Mouse (Mus musculus) c-Kit-positive CD71-positive TER-119-negative erythroid progenitor cells, embryonic 14.5 days (primary cell): ENCODE data around the gene Phldb2.

Experiments used
- DNase-seq: peaks from one replicate; pipeline ENCODE4 v3.0.0-alpha.2; 2013; ENCODE audit warnings: low read depth

Phldb2 gene

GRCm38 (mm10) chr16:45946335-45946734 is 7.1 kb downstream of the Phldb2 start:
- no peak for DNase-seq

DNA sequence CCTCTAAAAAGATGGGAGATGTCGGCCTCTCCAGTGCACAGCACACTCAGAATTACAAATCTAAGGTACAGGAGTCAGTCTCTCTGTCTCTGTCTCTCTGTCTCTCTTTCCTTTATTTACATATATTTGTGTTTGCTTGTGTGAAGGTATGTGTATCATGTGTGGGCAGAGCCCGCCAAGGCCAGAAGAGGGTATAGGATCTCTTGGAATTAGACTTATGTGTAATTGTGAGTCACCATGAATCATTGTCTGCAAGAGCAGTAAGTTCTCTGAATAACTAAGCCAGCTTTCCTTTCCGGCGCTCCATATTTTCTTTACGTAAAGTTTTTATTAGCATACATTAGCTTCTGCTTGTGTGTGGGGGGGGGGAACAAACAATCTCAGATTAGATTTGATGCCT is 7.7 kb downstream of the Phldb2 start:
- no peak for DNase-seq

- no peak for DNase-seq
Observed at GRCm38 (mm10) chr16:45945174-45945631, 8.2 kb downstream of the Phldb2 start.

DNA sequence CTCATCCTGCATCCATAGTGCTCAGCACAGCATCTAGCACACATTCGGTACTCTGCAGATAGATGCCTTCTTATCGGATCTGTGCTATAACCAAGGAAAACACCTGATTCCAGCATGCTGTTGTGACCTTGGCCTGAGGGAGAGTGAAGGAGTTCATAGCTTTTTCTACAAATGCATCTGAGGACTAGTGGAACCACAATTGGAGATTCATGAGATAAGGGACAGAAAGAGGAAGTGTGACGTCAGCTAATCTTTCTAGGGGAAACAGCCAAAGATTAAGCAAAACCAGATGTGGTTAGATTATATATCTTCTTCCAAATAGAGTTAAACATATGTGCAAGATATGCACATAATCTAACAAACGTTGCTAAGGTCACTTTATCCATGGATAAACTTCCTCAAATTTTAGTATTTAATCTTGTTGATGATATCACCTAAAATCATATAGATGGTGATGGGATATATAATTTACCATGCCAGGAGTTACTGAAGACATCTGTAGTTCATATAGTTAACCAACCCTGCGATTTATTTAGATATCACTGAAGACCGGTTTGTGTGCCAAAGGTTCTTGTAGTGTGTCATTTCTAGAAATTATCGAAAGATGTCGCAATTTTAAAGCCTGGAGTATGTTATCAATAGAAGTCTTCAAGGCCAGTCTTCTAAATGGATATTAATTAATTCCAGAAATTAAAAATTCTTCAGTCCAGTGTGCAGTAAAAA is 11.1 kb downstream of the Phldb2 start:
- DNase-seq, result no peak

- DNase-seq, result no peak
Observed at GRCm38 (mm10) chr16:45940701-45941100, 12.7 kb downstream of the Phldb2 start.

DNA sequence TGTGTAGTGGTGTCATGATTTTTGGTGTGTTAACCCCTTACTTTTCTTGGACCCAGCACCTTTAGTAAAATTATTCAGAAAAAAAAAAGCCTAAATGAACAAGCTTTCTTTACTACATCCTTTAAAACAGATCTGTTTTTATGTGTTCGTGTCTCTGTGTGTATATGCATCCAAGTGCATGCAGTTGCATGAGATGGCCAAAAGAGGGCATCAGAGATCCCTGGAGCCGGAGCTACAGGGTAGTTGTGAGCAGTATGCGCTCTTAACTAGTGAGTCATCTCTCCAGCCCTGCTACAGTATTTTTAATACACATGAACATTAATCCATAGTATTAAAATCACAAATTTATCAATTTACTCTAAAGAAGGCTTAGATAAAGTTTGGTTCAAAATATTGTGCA is 14.0 kb downstream of the Phldb2 start:
- DNase-seq, result no peak

GRCm38 (mm10) chr16:45937381-45937780 is 16.0 kb downstream of the Phldb2 start:
- DNase-seq, result no peak

DNA sequence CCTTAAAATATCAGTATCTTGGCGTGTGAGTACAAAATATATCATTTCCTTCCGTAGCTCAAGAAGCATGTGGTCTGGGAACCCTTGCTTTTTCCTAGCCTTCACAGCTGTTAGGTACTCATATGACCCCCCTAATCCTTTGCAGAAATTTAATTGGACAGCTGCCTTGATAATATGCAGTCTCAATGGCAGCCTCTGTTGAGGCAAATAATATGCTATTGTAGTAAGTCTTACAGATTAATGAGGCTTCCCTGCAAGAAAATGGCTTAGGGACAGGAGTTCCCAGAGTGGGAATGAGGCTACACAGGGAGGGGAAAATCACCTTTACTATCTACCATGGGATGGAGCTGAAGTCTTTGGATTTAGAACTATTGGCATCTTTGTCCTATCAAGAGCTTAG is 16.9 kb downstream of the Phldb2 start:
- no peak for DNase-seq

DNA sequence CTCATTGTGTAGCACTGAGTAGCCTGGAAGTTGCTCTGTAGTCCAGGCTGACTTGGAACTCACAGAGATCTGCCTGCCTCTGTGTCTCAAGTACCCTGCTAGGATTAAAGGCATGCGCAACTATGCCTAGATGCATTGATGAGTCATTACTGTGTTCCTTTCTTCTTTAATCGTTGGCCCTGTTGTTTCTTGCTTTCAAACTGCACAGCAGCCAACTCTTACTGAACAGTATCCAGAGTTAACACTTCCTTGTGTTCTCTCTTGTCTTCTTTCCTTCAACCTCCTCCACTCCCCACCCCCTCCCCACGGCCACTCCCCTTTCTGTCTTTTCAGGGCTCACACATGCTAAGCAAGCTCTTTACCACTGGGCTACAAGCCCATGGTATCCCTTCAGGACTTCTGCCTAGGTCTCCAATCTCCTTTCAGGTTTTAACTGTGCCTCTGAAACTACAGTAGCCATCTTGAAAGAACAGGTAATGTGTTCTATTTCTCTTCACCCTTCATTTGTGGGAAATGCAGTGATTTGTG is 17.4 kb downstream of the Phldb2 start:
- DNase-seq, result no peak

GRCm38 (mm10) chr16:45934721-45935407 is 18.5 kb downstream of the Phldb2 start:
- DNase-seq, result no peak

GRCm38 (mm10) chr16:45930308-45930707 is 23.1 kb downstream of the Phldb2 start:
- no peak for DNase-seq

- no peak for DNase-seq
Observed at GRCm38 (mm10) chr16:45928090-45928489, 25.3 kb downstream of the Phldb2 start.

DNA sequence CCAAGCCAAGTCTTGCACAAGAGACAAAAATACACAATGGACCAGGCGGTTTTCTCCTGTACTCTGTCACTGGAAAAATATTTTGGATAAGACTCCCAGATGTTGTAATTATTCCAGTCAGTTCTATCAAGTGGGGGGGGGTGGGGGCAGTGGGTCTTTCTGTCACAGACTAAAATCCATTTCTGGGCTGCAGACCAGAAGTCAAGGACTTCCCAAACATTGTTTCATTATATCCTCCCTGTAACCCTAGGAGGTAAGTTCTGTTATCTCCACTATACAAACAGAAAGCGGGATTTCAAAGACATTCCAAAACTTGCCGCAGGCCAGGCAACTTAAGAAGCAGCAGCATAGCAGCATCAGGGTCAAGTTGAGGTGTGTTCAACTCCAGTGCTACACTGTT is 25.8 kb downstream of the Phldb2 start:
- no peak for DNase-seq

- DNase-seq, result no peak
Observed at GRCm38 (mm10) chr16:45926875-45927274, 26.5 kb downstream of the Phldb2 start.

DNA sequence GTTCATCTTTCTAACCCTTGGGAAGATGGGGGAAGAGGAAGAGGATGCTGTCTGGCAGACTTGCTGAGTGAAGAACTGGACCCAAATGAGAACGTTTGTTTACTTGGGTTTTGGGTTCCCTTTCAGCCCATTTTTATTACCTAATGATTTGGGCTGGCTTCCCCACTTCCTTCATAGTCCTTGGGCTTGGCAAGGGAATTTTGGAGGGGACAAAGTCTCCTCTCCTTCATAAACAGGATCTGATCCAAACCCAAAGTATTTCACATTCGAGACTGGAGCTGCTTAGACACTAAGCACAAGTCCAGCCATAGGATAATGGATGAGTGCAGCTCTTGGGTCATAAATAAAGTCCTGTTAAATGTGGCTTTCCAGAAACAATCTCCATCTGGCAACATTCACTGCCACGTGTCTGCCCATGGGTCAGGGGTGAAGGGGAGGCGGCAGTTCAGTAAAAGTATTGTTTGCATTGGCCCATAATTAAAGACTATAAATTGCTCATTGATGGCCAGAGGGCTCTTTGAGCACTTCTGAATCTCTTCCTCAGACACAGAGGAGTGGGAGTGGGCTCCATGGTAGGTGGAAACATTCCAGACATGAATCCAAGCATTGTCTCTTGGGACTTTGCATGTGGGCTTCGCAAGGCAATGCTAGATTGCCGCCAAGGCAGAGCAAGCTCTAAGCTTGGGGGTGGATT is 29.5 kb downstream of the Phldb2 start:
- DNase-seq, result no peak

DNA sequence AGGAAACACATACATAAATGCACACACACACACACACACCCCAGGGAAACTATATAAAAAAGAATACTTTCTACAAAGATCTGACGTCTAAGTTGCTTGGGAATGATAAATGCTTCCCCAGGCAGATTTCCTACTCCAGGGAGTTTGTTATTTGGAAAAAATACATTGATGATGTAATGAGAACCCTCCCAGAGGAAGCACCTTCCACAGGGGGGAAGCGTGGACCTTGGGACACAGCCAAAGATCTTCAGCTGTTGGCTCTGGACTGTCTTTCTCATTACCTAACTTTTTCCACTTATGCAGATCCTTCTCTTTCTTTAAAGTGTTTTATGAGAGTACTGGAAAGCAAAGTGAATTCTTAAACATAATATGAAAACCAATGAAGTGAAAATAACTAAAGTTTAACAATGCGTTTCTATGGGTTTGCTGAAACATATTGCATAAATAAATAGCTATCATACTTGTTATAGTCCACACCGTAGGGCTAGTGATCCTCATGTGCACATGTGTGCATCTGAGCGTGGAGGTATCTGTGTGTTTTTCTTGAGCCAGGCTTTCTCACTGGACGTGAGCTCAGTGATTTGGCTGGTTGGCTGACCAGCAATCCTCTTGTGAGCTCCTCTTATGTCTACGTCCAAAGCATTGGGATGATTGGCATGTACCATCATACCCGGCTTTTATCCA is 30.7 kb downstream of the Phldb2 start:
- no peak for DNase-seq

DNA sequence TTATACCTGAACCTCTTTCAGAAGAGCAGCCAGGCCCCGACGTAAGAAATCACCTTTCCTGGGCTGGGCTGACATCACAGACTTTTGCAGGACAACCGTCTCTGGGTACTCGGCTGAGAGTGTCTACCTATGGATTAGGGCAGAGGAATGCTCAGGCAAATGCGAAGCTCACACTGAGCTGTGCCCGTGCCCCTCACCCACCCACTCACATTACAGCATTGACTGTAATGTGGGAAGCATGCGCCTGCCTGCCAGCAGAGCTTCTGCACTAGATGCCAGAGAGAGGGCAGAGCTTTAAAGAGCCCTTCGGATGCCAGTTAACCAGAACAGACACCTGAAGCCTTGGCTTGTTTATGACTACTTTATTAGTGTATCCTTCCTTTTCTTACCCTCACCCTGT is 33.8 kb downstream of the Phldb2 start:
- no peak for DNase-seq

GRCm38 (mm10) chr16:45903595-45903994 is 49.8 kb downstream of the Phldb2 start:
- DNase-seq, result no peak

- DNase-seq, result no peak
Observed at GRCm38 (mm10) chr16:45898459-45898858, 54.9 kb downstream of the Phldb2 start.

- DNase-seq, result no peak
Observed at GRCm38 (mm10) chr16:45896587-45896986, 56.8 kb downstream of the Phldb2 start.

- no peak for DNase-seq
Observed at GRCm38 (mm10) chr16:45894998-45895397, 58.4 kb downstream of the Phldb2 start.

DNA sequence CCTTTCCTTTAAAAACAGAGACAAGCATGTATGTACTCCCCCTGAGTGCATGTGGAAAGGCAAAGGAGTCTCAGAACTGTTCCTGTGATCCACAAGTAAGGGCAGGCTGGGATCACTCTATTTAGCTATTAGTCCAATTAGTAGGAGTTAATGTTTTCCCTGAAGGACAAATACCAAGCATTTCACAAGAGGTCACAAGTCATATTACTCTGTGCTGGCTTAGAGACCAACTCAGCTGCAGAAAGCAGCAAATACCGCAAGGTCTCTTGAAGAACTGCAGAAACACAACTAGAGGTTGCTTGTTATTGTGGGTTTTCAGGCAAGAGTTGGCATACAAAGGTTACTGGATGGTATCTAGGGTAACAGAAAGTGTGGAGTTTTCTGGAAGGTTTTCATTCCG is 59.6 kb downstream of the Phldb2 start:
- no peak for DNase-seq
